Mouse (Mus musculus) heart, postnatal 0 days (tissue): ENCODE results near the gene Ccdc137. TPM values are rescaled to one million over a fixed set of nuclear protein-coding genes. Genes with fewer than 3 reads are reported as not detected.

ENCODE experiments used
- ATAC-seq: fragments of 200-750 bp; cut with Nextera tagmentation; 2 replicates; pipeline ENCODE4 v1.8.0; 2017; ENCODE audit warnings: low read depth, moderate number of reproducible peaks, moderate library complexity; ENCODE audit not compliant: insufficient read depth
- DNase-seq: peaks from one replicate; pipeline ENCODE4 v3.0.0-alpha.2; 2016; ENCODE audit warnings: low spot score
- H3K27ac ChIP-seq: fragments of 300-500 bp; sonication (generic); 2 replicates; pipeline ENCODE4 v1.5.1; 2014; ENCODE audit warnings: low read depth, mild to moderate bottlenecking
- H3K27me3 ChIP-seq: fragments of 300-500 bp; sonication (generic); 2 replicates; pipeline ENCODE4 v1.6.1; 2014; ENCODE audit warnings: low read length, mixed read lengths; ENCODE audit not compliant: control insufficient read depth, insufficient read depth
- H3K36me3 ChIP-seq: fragments of 300-500 bp; sonication (generic); replicated peaks from 2 replicates; pipeline ENCODE4 v1.6.1; 2014; ENCODE audit warnings: low read length, mixed read lengths; ENCODE audit not compliant: control insufficient read depth, insufficient read depth
- H3K4me1 ChIP-seq: fragments of 300-500 bp; sonication (generic); 2 replicates; pipeline ENCODE4 v1.6.1; 2014; ENCODE audit warnings: antibody characterized with exemption; ENCODE audit not compliant: control insufficient read depth, insufficient read depth
- H3K4me2 ChIP-seq: fragments of 300-500 bp; sonication (generic); 2 replicates; pipeline ENCODE4 v1.6.1; 2014; ENCODE audit warnings: low read depth, mild to moderate bottlenecking, low read length, moderate library complexity
- H3K4me3 ChIP-seq: fragments of 300-500 bp; sonication (generic); 2 replicates; pipeline ENCODE4 v1.5.1; 2014; ENCODE audit warnings: low read depth, low read length
- H3K9ac ChIP-seq: fragments of 300-500 bp; sonication (generic); replicated peaks from 2 replicates; pipeline ENCODE4 v1.6.1; 2014; ENCODE audit warnings: low read depth, low read length, mixed read lengths
- H3K9me3 ChIP-seq: fragments of 300-500 bp; sonication (generic); replicated peaks from 2 replicates; pipeline ENCODE4 v1.6.1; 2016; ENCODE audit warnings: low read length; ENCODE audit not compliant: control insufficient read depth
- CTCF ChIP-seq: IDR thresholded peaks from 2 replicates; pipeline ENCODE4 v1.5.1; 2016; ENCODE audit warnings: antibody characterized with exemption, control low read depth, low read depth
- EP300 ChIP-seq: IDR thresholded peaks from 2 replicates; pipeline ENCODE4 v1.6.1; 2016; ENCODE audit warnings: antibody characterized with exemption, low read depth
- WGBS: fragments of 180-500 bp; shearing (Covaris S2); extraction: QIAGEN DNeasy Blood & Tissue Kit; methylation state at CpG from one replicate; pipeline ENCODE4 v1.1.7; 2014; 5-methylcytosine and 5-hydroxymethylcytosine counted together
- polyA plus RNA-seq: library from polyadenylated mRNA; unstranded; fragments of >200 nt; fragmentation: Nextera tagmentation; extraction: Ambion mirVana; gene quantifications from 2 replicates; pipeline ENCODE4 v1.2.1, GENCODE M21; 2015
- total RNA-seq: library from RNA; depleted of rRNA; stranded (reverse); fragments of >200 nt; gene quantifications from 2 replicates; pipeline ENCODE4 v1.2.3, GENCODE M21; 2014; ENCODE audit warnings: low replicate concordance

Gene Ccdc137
- total and polyA plus RNA-seq, 2 experiments from 2014 or later = 4.7 to 11.2 TPM

DNA sequence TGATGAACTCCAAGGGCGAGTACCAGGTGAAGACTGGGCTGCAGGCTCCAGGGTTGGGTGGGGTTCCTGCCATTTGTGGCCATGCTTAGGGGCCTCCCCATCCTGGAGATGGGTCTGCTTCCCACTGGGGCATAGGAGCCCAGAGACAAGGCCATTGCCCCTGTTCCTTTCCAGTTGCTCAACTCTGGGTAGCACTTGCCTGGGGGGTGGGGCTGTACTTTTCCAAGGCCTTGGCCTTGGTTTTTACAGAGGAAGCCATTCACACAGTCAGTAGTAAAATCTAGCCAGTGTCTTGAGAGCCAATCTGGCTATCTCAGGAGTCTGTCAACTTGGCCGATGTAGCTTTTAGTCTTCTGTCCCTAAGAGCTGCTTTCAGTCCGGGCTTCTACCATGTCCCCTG, 39.5 kb downstream of the Ccdc137 start:
- WGBS = 90% methylated on average over 3 of the region's 3 CpGs

GRCm38 (mm10) chr11:120498226-120498625, 40.3 kb downstream of the Ccdc137 start:
- Histone ChIP-seq H3K4me2 (no peak overlapping the region), H3K27ac (no peak overlapping the region), H3K4me1 (peaks cover 11% of the 10 kb centered on the region), H3K4me3 (no peak overlapping the region), H3K9ac (no peak overlapping the region), H3K27me3 (no peaks in the 10 kb centered on the region), H3K9me3 (no peaks in the 10 kb centered on the region), H3K36me3 (peaks cover 45% of the 10 kb centered on the region)
- no peak for TF ChIP-seq CTCF
- TF ChIP-seq EP300 = no peak
- ATAC-seq (no peak), DNase-seq (no peak)
- WGBS = 89% methylated on average over 12 of the region's 12 CpGs

More for the DNA sequence above, 39.5 kb downstream of the Ccdc137 start:
- Histone ChIP-seq H3K4me2 (no peak overlapping the region), H3K27ac (no peak overlapping the region), H3K36me3 (peaks cover 45% of the 10 kb centered on the region), H3K4me3 (no peak overlapping the region), H3K9ac (no peak overlapping the region), H3K27me3 (no peaks in the 10 kb centered on the region), H3K9me3 (no peaks in the 10 kb centered on the region), H3K4me1 (peaks cover 17% of the 10 kb centered on the region)
- no peak for DNase-seq
- no peak for ATAC-seq
- no peak for TF ChIP-seq CTCF
- TF ChIP-seq EP300 = no peak

DNA sequence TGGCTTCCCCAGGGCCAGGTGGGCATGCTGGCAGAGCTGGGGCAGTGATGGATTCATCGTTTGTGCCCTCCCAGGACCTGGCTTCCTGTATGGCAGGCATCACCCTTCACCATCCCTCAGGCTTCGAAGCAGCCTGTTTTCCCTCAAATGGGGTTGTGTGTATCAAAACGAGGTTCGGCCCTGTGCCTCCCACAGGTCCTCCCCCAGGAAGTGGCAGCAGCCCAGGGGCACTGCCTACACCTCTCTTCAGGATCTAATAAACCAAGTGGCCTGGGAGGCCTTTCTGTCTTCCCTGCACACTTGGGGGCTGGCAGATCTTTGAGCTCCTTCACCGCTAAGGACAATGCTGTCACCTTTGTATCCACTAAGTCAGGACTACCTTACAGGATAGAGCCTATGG, 41.0 kb downstream of the Ccdc137 start:
- H3K27me3 ChIP-seq = no peaks in the 10 kb centered on the region
- no peak overlapping the region for H3K4me2 ChIP-seq
- TF ChIP-seq EP300 = no peak
- no peak for DNase-seq
- no peak for ATAC-seq
- peaks cover 45% of the 10 kb centered on the region for H3K36me3 ChIP-seq
- H3K27ac ChIP-seq = no peak overlapping the region
- H3K4me3 ChIP-seq = no peak overlapping the region
- H3K9ac ChIP-seq = no peak overlapping the region
- peaks cover 8% of the 10 kb centered on the region for H3K4me1 ChIP-seq
- H3K9me3 ChIP-seq = no peaks in the 10 kb centered on the region
- 88% methylated on average over 5 of the region's 5 CpGs for whole genome bisulfite sequencing

DNA sequence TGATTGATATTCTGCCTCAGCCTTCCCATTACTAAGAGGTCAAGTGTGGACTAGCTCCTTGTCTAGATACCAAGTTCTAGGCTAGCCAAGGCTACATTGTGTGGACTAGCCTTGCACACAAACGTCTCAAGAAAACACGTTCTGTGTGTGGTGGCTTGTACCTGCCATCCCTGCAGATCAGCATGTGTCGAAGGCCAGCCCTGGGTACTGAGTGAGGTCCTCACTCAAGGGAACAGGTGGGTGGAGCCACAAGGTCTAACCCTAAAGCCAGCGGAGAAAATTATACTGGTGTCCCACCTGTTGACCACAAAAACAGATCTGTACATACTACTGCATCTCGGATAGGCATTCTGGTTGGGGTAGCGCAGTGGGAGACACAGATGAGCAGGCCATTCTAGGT, 42.0 kb downstream of the Ccdc137 start:
- 78% methylated on average over 6 of the region's 6 CpGs for WGBS
- no peak for ATAC-seq

GRCm38 (mm10) chr11:120500357-120500756, 42.4 kb downstream of the Ccdc137 start:
- Histone ChIP-seq H3K27me3 (no peaks in the 10 kb centered on the region), H3K4me3 (no peak overlapping the region), H3K9me3 (no peaks in the 10 kb centered on the region), H3K36me3 (peaks cover 33% of the 10 kb centered on the region), H3K9ac (0 out of 2 replicates have a peak overlapping the region, but pooled peaks have one; percentile 26), H3K4me2 (no peak overlapping the region), H3K4me1 (peaks cover 8% of the 10 kb centered on the region), H3K27ac (no peak overlapping the region)
- WGBS = 8% methylated on average over 3 of the region's 3 CpGs
- TF ChIP-seq EP300 = no peak
- TF ChIP-seq CTCF = no peak
- no peak for DNase-seq
- no peak for ATAC-seq

More for the DNA sequence above, 42.0 kb downstream of the Ccdc137 start:
- Histone ChIP-seq H3K27me3 (no peaks in the 10 kb centered on the region), H3K4me1 (peaks cover 8% of the 10 kb centered on the region), H3K9ac (no peak overlapping the region), H3K4me3 (no peak overlapping the region), H3K27ac (no peak overlapping the region), H3K4me2 (no peak overlapping the region), H3K9me3 (no peaks in the 10 kb centered on the region), H3K36me3 (peaks cover 37% of the 10 kb centered on the region)
- DNase-seq = no peak
- TF ChIP-seq CTCF (no peak), EP300 (no peak)

DNA sequence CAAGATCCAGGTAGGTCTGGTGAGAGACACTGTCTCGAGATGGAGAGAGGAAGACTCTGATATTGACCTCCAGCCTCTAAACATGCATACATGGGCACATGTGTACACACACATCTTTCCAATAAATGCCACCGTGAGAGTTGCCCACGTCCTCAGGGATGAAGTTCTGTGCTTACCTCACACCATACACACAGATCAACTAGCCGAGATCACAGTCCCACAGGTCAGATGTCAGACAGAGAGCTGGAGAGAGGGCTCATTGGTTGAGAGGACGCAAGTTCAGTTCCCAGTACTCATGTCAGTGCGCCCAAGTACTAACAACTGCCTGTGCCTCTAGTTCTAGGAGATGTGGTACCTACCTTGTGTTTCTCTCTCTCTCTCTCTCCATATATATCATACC, 43.1 kb downstream of the Ccdc137 start:
- H3K27ac ChIP-seq = no peak overlapping the region
- H3K4me3 ChIP-seq = no peak overlapping the region
- no peaks in the 10 kb centered on the region for H3K9me3 ChIP-seq
- H3K27me3 ChIP-seq = no peaks in the 10 kb centered on the region
- no peak for ATAC-seq
- DNase-seq = no peak
- 52% methylated on average over 6 of the region's 6 CpGs for WGBS
- peaks cover 27% of the 10 kb centered on the region for H3K36me3 ChIP-seq
- TF ChIP-seq EP300 = no peak
- no peak for TF ChIP-seq CTCF
- H3K4me2 ChIP-seq = no peak overlapping the region
- H3K9ac ChIP-seq = no peak overlapping the region
- H3K4me1 ChIP-seq = peaks cover 8% of the 10 kb centered on the region
